Mouse (Mus musculus) erythroblast, embryonic 14.5 days (primary cell): Measurements from ENCODE around the gene Fastkd5. TPM values are rescaled to one million over a fixed set of nuclear protein-coding genes. Genes with fewer than 3 reads are reported as not detected.
"Not testable (repeated sequence)": the region's sequence is repeated elsewhere in the genome, so short reads cannot be mapped to it uniquely, and the experiment has no call there.

Experiments
- H3K27me3 ChIP-seq: 2 replicates; pipeline ENCODE4 v1.6.1; 2012; ENCODE audit warnings: inconsistent platforms; ENCODE audit not compliant: control insufficient read depth
- H3K36me3 ChIP-seq: 2 replicates; pipeline ENCODE4 v1.6.1; 2012; ENCODE audit warnings: mild to moderate bottlenecking, inconsistent platforms; ENCODE audit not compliant: control insufficient read depth
- H3K4me1 ChIP-seq: 2 replicates; pipeline ENCODE4 v1.6.1; 2012; ENCODE audit warnings: inconsistent platforms; ENCODE audit not compliant: control insufficient read depth
- H3K4me3 ChIP-seq: replicated peaks from 2 replicates; pipeline ENCODE3; 2012; ENCODE audit warnings: moderate library complexity, mild to moderate bottlenecking, inconsistent platforms
- H3K9me3 ChIP-seq: 2 replicates; pipeline ENCODE4 v1.6.1; 2012; ENCODE audit warnings: low read length, inconsistent platforms, mixed read lengths; ENCODE audit not compliant: control insufficient read depth
- GATA1 ChIP-seq: IDR thresholded peaks from 2 replicates; pipeline ENCODE4 v1.6.1; 2012; ENCODE audit warnings: low read length, inconsistent platforms, mixed read lengths
- TAL1 ChIP-seq: IDR thresholded peaks from 3 replicates; pipeline ENCODE4 v1.6.1; 2012; ENCODE audit warnings: low read length, inconsistent platforms, mixed read lengths
- polyA plus RNA-seq: library from polyadenylated mRNA; stranded (reverse); fragments of >175 nt; gene quantifications from 2 replicates; pipeline ENCODE4 v1.2.3, GENCODE M21; 2012

Gene Fastkd5
- polyA plus RNA-seq, 1 experiment = 0.03 TPM

DNA sequence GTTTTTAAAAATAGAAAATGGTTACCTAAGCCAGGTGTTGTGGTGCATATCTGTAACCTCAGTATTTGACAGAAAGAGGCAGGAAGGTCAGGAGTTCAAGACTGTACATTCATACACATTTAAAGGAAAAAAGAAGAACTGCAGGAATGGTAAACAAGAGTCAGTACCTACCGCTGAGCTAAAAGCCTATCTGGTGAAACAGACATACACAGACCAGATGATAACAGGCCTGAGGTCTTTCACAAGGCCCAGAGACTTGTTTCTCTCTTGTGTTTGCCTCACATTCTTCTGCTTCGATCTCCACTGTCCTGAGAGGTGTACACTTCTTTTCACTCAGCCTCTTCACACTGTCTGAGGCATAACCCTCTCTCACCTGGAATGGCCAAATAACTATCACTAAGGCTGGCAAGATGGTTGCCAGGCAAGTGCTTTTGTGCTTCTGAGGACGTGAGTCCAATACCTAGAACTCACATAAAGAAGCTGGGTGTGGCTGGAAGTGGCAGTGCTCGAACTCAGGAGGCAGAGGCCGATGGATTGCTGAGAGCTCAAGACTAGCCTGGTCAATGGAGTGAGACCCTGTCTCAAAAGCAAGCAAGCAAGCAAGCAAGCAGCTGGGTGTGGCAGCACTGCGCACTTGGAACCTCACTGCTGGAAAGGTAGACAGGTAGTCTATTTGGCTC, 26.0 kb upstream of the Fastkd5 start:
- Histone ChIP-seq H3K9me3 (no peaks in the 10 kb centered on the region), H3K4me3 (peak overlapping the region; percentile 40), H3K36me3 (peaks cover 91% of the 10 kb centered on the region), H3K27me3 (no peaks in the 10 kb centered on the region), H3K4me1 (peaks cover 50% of the 10 kb centered on the region)
- peak; percentile 56 for TF ChIP-seq TAL1
- TF ChIP-seq GATA1 = peak; percentile 43; the same call in 1 of the 2 replicates

DNA sequence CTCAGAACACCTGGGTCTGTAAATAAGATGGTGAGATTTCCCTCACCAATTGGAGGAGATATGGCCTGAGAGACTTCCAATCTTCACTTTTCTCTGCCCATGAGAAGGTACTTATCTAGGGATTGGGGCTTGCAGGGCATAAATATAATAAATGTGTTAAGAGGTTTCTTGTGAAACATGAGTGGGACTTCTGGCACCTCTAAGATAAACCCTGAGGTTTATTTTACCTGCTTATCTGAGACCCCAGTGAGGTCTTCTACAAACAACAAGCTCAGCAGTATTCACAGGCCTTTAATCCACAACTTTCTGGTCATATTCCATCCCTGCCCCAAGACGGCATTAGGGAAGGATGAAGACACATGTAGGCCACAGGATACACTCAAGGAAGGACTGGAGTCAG, 23.9 kb upstream of the Fastkd5 start:
- Histone ChIP-seq H3K9me3 (no peaks in the 10 kb centered on the region), H3K4me1 (peaks cover 50% of the 10 kb centered on the region), H3K4me3 (no peak overlapping the region), H3K36me3 (peaks cover 84% of the 10 kb centered on the region), H3K27me3 (no peaks in the 10 kb centered on the region)
- TF ChIP-seq GATA1 (no peak), TAL1 (no peak)

DNA sequence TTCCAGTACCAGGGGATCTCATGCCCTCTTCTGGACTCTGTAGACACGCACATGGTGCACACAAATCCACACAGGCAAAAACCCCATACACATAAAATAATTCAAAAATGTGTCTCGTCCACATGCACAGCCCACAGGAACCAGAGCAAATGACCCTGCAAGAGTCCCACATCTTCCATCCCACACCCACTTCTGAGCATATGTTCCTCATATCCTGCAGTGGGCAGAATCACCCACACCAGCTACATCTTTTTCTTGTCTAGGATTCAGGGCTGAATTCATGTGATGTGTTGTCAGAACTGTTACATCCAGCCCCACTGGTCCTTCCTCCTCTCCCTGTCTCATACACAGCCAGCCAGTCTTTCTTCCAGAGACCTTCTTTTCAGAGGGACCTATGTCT, 23.5 kb upstream of the Fastkd5 start:
- H3K4me3 ChIP-seq = no peak overlapping the region
- no peaks in the 10 kb centered on the region for H3K9me3 ChIP-seq
- peaks cover 47% of the 10 kb centered on the region for H3K4me1 ChIP-seq
- TF ChIP-seq TAL1 (no peak), GATA1 (no peak)
- no peaks in the 10 kb centered on the region for H3K27me3 ChIP-seq
- H3K36me3 ChIP-seq = peaks cover 79% of the 10 kb centered on the region

DNA sequence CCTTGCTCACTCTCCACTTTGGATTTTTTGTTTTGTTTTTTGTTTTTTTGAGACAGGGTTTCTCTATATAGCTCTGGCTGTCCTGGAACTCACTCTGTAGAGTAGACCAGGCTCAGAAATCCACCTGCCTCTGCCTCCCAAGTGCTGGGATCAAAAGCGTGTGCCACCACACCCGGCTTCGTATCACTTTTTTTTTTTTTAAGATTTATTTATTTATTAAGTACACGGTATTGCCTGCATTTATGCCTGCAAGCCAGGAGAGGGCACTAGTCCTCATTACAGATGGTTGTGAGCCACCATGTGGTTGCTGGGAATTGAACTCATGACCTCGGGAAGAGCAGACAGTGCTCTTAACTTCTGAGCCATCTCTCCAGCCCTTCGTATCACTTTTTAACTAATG, 19.2 kb upstream of the Fastkd5 start:
- H3K36me3 ChIP-seq = peaks cover 44% of the 10 kb centered on the region
- not testable (repeated sequence) for H3K4me1 ChIP-seq, H3K9me3 ChIP-seq, H3K27me3 ChIP-seq, H3K4me3 ChIP-seq

DNA sequence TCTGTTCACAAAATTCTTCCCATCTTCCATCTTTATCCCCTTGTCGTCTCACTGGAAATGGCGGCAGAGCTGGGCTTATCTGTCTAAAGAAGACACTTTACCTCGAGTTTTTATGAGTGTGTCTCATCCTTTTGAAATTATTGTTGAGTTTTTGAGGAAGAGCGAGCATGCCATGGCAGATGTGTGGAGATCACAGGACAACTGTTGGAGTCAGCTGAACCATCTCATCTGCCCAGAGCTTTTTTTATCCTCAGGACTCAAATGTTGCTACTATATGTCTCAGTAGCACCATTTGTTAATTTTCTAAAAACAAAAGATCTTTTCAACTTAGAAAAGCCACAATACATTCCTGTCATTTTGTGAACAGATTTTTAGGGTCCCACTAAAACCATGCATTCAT, 15.4 kb upstream of the Fastkd5 start:
- peaks cover 10% of the 10 kb centered on the region for H3K36me3 ChIP-seq
- no peak overlapping the region for H3K4me3 ChIP-seq
- TF ChIP-seq TAL1 (no peak), GATA1 (no peak)
- peaks cover 21% of the 10 kb centered on the region for H3K27me3 ChIP-seq
- peaks cover 17% of the 10 kb centered on the region for H3K4me1 ChIP-seq
- no peaks in the 10 kb centered on the region for H3K9me3 ChIP-seq

DNA sequence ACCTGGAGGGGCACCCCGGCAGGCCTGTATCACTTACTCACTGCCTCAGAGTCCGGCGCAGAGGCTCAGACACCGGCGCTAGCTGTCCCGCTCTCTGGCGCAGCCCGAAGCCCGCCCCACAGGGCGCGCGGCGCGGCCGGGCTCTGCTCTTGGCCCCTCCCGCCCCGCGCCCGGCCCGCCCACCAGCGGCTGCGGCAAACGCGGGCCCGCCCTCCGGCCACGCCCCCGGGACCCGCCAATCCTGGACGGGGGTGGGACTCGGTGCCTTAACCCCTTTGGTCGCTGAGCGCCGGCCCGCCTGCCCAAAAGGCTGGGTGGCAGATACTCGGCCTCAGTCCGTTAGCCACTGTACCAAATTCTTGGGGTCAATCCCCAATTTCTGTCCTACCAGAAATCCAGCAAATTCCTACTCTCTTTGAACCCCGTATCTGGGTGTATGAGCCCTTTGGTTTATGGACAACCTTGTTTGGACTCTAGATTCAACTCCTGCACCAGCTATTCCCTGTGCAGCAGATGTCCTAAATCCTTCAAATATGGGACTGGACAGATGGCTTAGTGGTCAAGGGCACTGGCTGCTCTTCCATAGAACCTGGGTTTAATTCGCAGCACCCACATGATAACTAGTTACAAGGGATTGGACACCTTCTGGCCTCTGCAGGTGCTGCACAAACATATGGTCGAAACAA, 13.0 kb upstream of the Fastkd5 start, which contains the start of gene Lzts3:
TSS of gene Lzts3 (minus strand) at position 120 of the 686 bp plus-strand sequence.
- no peaks in the 10 kb centered on the region for H3K9me3 ChIP-seq

DNA sequence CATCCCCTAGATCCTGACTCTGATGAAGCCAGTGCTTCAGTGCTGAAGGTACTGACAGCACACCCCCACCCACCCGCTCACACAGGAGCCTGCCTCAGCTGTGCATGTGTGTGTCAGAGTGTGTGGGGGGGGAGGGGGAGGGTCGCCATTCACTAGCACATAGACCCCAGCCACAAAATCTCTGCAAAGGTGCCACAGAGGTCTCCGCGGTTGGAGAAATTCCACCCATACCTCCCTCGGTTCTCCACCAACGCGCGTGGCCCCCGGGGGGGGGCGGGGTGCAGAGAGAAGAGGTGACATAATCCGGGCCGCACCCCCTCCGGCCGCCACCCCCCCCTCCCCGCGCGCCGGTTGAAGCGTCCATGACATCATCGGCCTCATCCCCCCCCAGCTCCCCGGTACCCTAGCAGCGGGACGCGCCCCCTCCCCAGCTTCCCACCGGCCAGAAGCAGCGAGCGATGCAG, 12.4 kb upstream of the Fastkd5 start:
- peaks cover 5% of the 10 kb centered on the region for H3K36me3 ChIP-seq
- peaks cover 17% of the 10 kb centered on the region for H3K4me1 ChIP-seq
- no peaks in the 10 kb centered on the region for H3K9me3 ChIP-seq
- TF ChIP-seq GATA1 = no peak
- TF ChIP-seq TAL1 = no peak
- peaks cover 49% of the 10 kb centered on the region for H3K27me3 ChIP-seq
- peak overlapping the region; percentile 73 for H3K4me3 ChIP-seq

More for the DNA sequence above, 13.0 kb upstream of the Fastkd5 start, which contains the start of gene Lzts3:
- Histone ChIP-seq H3K4me1 (peaks cover 17% of the 10 kb centered on the region), H3K36me3 (peaks cover 5% of the 10 kb centered on the region), H3K27me3 (peaks cover 43% of the 10 kb centered on the region), H3K4me3 (peak within 1 kb of the TSS; percentile 73)
- TF ChIP-seq TAL1 = no peak

DNA sequence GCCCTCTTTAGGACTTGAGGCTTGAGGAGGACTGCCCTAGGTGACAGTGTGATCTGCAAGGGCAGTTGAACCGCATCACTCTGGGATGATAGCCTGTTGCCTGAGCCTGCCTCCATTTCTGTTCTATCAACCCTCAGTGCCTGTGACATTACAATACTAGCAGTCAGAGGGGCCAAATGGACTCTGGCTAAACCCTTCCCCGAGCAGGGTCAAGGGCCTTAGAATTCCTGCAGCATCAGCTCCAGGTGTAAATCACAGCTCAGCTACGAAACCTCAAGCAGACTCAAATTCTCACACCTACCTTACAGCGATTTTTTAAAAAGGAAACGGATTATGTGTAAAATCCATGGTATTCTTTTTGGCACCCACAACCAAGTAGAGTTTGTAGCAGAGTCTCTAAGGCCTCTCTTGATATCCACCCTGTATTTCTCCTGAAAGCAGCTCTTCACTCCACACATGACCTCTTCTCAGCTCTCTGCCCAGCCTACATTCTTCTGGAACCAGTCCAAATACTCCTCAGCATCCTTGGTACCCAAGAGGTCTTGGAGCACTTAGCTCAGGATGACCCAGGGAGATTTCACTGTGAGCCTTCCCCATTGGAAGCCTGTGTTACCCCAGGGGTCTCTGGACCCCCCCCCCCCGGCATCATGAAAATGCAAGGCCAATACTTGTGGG, 11.7 kb upstream of the Fastkd5 start:
- Histone ChIP-seq H3K36me3 (no peaks in the 10 kb centered on the region), H3K27me3 (peaks cover 56% of the 10 kb centered on the region), H3K4me3 (no peak overlapping the region), H3K9me3 (no peaks in the 10 kb centered on the region), H3K4me1 (peaks cover 17% of the 10 kb centered on the region)
- TF ChIP-seq GATA1 (no peak), TAL1 (no peak)

DNA sequence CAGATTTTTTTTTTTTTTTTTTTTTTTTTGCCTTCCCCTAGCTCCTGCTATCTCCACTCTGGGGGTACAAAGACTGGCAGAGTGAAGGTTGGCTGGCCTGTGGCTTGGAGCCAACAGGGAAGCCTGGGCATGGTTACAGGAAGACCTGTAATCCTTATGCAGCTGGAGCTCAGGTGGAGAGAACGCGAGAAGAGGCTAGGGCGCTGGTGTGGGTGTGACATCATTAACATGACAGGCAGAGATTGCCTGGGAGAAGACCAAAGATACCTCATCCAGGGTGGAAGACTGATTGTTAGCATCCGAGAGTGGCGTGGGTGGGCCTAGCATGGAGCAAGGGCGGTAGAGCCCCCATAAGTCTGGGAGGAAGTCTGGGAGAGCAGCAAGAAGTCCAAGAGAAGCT, 9.4 kb upstream of the Fastkd5 start:
- Histone ChIP-seq H3K4me3 (no peak overlapping the region), H3K27me3 (peaks cover 78% of the 10 kb centered on the region), H3K36me3 (peaks cover 2% of the 10 kb centered on the region), H3K4me1 (peaks cover 37% of the 10 kb centered on the region), H3K9me3 (peaks cover 13% of the 10 kb centered on the region; the same call in 1 of the 2 replicates)
- no peak; the same call in 2 of the 3 replicates for TF ChIP-seq TAL1
- TF ChIP-seq GATA1 = no peak
